Mouse (Mus musculus) gastrocnemius, postnatal 4 days (tissue): Measurements from ENCODE around the gene Qrich2. TPM values are rescaled to one million over a fixed set of nuclear protein-coding genes. Genes with fewer than 3 reads are reported as not detected.
"Not testable (repeated sequence)": the region's sequence is repeated elsewhere in the genome, so short reads cannot be mapped to it uniquely, and the experiment has no call there.

Source experiments
- DNase-seq, 2 experiments: peaks; one replicate each; pipeline ENCODE4 v3.0.0; 2021 to 2022; ENCODE audit warnings: low spot score in 2 of 2, mixed read lengths in 2 of 2
- total RNA-seq, 2 experiments: library from RNA; stranded (reverse); gene quantifications; 2 replicates each; pipeline ENCODE4 v1.2.3; 2021

Gene Qrich2
- total RNA-seq, 2 experiments from 2014 or later = 0.02 to 0.10 TPM

GRCm38 (mm10) chr11:116489771-116490231 is 23.8 kb upstream of the Qrich2 start:
- no peak for DNase-seq

GRCm38 (mm10) chr11:116488693-116489375 is 22.8 kb upstream of the Qrich2 start:
- DNase-seq = no peak

GRCm38 (mm10) chr11:116488207-116488606 is 22.2 kb upstream of the Qrich2 start:
- no peak for DNase-seq

- DNase-seq = no peak
Observed at GRCm38 (mm10) chr11:116484261-116484660, 18.2 kb upstream of the Qrich2 start.

- no peak for DNase-seq
Observed at GRCm38 (mm10) chr11:116481776-116482175, 15.7 kb upstream of the Qrich2 start.

DNA sequence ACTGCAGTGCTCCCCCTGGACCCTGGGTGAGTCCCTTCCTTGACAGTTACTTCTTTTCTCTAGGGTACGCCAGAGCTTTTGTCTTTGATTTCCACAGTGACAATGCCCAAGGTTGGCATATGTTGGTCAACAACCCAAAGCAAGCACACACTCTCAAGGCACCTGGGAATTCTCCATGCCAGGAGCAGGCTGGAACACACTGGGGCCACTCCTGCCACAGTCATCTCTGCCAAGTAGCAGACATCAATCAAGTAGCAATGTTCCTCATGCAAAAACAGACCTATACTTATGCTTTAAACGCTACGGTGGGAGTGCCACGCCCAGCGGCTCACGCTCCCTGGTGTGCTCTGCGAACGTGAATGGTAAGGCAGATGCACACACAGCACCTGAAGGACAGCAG is 14.9 kb upstream of the Qrich2 start:
- no peak for DNase-seq

- no peak for DNase-seq
Observed at GRCm38 (mm10) chr11:116479832-116480231, 13.8 kb upstream of the Qrich2 start.

DNA sequence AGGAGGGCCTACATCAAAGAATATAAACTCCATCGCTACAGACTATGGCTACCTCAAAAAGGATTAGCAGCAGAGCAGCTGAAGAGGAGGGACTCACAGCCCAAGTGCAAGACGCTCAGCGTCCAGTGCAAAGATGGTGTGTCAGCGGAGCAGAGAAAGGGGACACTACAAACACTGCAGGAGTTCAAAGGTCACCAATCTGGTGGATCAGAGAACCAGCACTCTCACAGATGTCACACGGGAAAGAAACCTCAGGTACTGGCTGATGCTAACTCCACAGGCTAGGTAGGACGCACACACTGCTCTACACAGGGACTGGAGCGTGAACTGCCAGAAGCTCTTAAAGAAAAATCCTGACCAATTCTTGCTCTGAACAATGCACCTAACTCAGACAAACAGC is 12.9 kb upstream of the Qrich2 start:
- no peak for DNase-seq

- DNase-seq = no peak
Observed at GRCm38 (mm10) chr11:116477160-116477759, 11.2 kb upstream of the Qrich2 start.

DNA sequence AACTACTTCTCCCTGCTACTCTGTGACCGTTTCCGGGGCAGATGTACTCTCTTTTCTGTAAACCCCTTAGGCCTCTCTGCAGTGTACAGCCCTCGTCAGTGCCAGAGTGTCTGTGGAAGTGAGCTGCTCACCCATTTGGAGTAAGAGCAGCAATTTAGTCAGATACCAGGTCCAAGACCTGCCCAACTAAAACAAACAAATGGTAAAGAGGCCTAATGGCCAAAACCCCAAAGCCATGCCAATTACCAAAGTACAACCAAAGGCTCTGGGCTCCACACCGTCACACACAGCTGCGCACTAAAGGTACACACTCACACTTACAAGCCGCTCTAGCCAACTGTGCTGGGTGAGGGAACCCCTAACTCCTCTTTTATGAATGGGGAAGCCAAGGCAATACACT is 10.7 kb upstream of the Qrich2 start:
- DNase-seq = no peak

DNA sequence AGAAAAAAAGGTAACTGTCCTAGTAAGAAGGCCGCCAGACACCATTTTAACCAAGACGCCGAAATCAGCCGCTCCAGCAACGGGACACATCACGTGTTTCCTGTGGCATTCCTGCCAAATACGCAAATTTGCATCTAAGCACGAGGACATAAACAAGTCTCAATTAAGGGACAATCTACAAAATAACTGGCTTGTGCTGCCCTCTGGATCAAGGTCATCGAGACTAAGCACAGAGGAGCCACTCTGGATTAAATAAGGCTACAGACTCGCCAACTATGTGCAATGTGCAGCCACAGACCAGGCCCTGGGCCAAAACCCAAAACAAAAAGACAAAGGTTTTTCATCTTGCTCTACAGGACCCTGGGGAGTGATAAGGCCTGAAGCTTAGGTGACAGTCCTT is 10.0 kb upstream of the Qrich2 start:
- DNase-seq = no peak

GRCm38 (mm10) chr11:116472275-116472674 is 6.2 kb upstream of the Qrich2 start:
- DNase-seq = no peak

DNA sequence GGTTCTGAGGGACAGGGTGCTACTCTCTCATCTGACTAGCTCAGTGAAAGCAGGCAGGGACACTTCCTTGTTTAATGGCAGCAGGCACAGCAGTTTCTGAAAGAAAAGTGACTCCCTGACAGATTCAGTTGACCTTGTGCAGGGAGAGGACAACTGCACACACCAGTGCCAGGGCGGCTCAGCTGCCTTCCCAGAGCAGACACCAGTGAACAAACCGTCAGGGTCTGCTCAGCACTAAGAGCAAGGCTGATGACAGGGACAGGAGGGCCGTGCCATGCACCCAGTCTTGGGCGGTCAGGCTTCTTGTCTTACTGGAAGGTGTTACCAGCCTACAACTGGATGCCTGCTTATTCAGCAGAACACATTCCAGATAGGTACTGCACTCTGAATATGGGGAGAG is 4.9 kb upstream of the Qrich2 start:
- no peak for DNase-seq

DNA sequence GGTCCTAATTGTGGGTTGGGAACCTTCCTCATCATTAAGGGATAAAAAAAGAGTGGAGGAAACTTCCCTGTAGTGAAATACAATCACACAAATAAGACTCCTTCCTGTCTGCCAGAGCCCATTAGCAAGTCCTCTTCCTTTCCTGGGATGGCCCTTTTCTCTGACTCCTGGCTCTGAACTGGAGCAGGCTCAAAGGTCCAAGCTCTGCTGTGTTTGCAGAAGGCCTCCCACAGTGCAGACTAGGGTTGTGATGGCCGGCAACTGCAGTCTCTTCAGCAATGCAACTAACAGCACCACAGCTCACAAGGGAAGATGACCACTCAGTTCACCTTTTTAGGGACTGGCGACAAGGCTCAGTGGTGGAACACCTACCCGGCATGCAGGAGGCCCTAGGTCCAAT is 4.2 kb upstream of the Qrich2 start:
- DNase-seq = no peak

DNA sequence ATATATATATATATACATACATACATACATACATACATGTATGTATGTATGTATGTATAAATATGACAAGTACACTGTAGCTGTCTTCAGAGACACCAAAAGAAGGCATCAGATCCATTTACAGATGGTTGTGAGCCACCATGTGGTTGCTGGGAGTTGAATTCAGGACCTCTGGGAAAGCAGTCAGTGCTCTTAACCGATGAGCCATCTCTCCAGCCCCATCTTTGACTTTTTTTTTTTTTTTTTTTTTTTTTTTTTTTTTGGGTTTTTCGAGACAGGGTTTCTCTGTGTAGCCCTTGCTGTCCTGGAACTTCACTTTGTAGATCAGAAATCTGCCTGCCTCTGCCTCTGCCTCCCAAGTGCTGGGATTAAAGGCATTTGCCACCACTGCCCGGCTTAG is 2.3 kb upstream of the Qrich2 start:
- not testable (repeated sequence) for DNase-seq

DNA sequence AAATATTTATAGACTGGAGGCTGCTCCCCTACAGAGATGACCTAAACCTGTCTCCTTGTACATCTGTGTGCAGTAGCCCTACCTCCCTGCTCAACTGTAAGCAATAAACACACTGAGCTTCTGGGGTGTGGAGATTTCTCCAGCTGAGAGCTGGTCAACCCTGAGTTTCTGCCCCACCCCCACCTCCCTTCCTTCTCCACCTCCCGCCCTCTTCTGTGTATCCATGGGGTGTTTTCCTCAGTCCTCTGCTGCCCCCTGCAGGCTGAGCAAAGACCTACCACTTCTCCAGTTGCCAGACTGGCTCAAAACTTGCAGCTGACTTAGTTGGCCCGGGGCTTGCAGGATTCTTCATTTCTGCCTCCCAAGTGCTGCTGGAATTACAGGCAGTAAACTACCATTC is 2.2 kb downstream of the Qrich2 start:
- DNase-seq = peak; percentile 78 to 87

DNA sequence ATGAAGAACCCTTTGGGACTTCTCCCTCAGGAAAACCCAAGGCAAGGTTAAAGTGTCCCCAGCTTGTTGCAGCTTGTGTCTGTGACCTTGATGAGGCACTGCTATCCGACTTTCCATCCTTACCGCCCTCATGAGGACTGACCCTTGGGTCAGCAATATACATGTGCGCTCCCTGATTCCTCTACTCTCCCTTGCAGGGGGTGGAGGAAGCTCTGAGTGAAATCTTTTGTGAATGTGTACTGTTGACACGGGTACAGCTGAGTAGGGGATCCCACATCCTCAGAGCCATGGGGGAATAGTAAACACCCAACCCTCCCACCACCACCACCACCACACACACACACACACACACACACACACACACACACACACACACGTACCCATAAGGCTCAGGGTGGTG is 2.7 kb downstream of the Qrich2 start:
- DNase-seq = no peak

DNA sequence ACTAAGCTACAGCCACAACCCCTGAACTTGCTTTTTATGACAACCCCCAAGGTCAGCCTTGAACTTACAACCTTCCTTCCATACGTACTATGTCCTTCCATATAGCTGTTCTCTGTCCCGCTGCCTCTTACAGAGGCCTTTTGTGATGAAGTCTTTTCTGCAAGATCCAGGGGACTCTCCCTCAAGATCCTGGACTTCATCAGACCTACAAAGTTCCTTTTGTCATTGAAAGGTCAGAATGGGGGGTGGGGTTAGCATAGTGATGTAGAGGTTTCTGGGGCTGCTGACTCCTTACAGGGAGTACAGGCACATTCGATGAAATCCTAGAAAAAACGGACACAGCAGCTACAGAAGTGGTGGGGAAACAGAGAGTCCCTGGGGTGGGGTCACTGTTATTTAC is 6.3 kb downstream of the Qrich2 start:
- no peak for DNase-seq

DNA sequence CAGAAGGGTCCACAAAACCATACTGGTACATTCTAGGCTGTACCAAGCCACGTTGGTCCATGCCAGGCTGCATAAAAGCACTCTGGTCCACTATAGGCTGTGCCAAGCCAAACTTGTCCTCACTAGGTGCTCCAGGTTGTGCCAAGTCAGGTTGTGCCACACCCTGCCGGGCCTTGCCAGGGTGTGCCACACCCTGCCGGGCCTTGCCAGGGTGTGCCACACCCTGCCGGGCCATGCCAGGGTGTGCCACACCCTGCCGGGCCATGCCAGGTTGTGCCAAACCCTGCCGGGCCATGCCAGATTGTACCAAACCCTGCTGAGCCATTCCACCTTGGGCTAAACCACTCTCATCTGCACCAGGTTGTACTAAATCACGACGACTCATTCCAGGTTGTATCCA is 9.8 kb downstream of the Qrich2 start:
- no peak for DNase-seq

DNA sequence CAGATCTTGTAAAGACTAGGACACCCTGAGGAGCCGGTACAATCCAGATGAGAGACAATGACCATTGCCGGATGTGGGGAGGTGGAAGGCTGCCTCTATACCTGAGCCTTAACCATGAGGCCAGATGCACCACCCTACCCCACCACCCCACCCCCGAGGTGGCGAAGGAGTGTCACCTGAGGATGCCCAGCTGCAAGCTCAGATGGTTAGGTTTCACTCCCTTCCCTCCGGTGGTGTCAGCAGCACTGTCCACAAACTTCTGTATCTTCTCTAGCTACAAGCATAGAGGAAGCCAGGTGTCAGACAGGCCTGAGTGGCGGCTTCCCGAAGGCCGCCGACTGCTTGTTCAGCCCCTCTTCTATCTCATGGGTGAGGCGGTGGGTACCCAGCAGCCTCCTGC is 12.2 kb downstream of the Qrich2 start:
- no peak for DNase-seq

- DNase-seq = no peak
Observed at GRCm38 (mm10) chr11:116449341-116449740, 16.7 kb downstream of the Qrich2 start.

- DNase-seq = no peak
Observed at GRCm38 (mm10) chr11:116447822-116448221, 18.2 kb downstream of the Qrich2 start.

DNA sequence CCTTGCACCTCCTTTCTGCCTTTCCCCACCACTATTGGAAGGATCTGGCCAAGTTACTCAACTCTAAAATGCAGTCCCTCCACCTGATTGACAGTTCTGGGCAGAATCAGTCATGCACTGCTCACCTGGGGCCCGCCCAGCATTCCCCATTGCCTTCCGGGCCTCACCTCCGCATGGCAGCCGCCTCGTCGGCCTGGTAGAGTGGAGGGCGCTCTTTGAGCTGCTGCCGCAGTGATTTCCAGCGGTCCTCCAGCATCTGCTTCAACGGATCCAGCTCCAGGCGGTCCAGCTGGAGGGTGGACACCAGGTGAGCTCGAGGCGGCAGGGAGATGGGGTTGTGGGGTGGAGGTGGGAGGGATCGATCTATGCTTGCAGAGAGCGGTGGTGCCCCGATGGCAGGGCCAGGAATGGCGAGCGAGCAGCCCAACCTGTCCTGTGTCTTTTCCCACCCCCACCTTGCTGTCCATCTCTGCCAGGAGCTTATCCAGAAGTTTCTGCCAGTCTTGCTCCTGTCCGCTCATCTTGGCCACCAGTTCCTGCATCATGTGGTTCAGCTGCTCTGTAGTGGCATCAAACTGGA is 19.6 kb downstream of the Qrich2 start:
- DNase-seq = no peak
